Mouse (Mus musculus) hindbrain, embryonic 16.5 days (tissue): Measurements from ENCODE around the gene R3hdm2. TPM values are rescaled to one million over a fixed set of nuclear protein-coding genes. Genes with fewer than 3 reads are reported as not detected.

Source experiments
- ATAC-seq: fragments of 200-750 bp; cut with Nextera tagmentation; 2 replicates; pipeline ENCODE4 v1.8.0; 2017; ENCODE audit warnings: moderate TSS enrichment, moderate library complexity
- H3K27ac ChIP-seq: fragments of 300-500 bp; sonication (generic); 2 replicates; pipeline ENCODE4 v1.5.1; 2014; ENCODE audit warnings: low read depth, mild to moderate bottlenecking, control low read depth, low read length, moderate library complexity
- H3K27me3 ChIP-seq: fragments of 300-500 bp; sonication (generic); replicated peaks from 2 replicates; pipeline ENCODE4 v1.6.1; 2014; ENCODE audit warnings: low read length; ENCODE audit not compliant: control insufficient read depth, insufficient read depth
- H3K36me3 ChIP-seq: fragments of 300-500 bp; sonication (generic); 2 replicates; pipeline ENCODE4 v1.6.1; 2014; ENCODE audit warnings: mild to moderate bottlenecking, low read length, moderate library complexity, mixed read lengths; ENCODE audit not compliant: control insufficient read depth, insufficient read depth
- H3K4me1 ChIP-seq: fragments of 300-500 bp; sonication (generic); 2 replicates; pipeline ENCODE4 v1.6.1; 2014; ENCODE audit warnings: low read depth, low read length; ENCODE audit not compliant: control insufficient read depth, insufficient read depth
- H3K4me2 ChIP-seq: fragments of 300-500 bp; sonication (generic); 2 replicates; pipeline ENCODE4 v1.6.1; 2014; ENCODE audit warnings: mild to moderate bottlenecking, low read length, control low read depth, moderate library complexity
- H3K4me3 ChIP-seq: fragments of 300-500 bp; sonication (generic); 2 replicates; pipeline ENCODE4 v1.5.1; 2014; ENCODE audit warnings: mild to moderate bottlenecking, low read length, control low read depth, moderate library complexity
- H3K9ac ChIP-seq: fragments of 300-500 bp; sonication (generic); 2 replicates; pipeline ENCODE4 v1.6.1; 2014; ENCODE audit warnings: low read depth, mild to moderate bottlenecking, control low read depth, low read length, moderate library complexity
- H3K9me3 ChIP-seq: fragments of 300-500 bp; sonication (generic); 2 replicates; pipeline ENCODE4 v1.6.1; 2014; ENCODE audit warnings: mild to moderate bottlenecking, low read length, moderate library complexity; ENCODE audit not compliant: control insufficient read depth
- WGBS: fragments of 180-500 bp; shearing (Covaris S2); extraction: QIAGEN DNeasy Blood & Tissue Kit; methylation state at CpG from one replicate; pipeline ENCODE4 v1.1.7; 2014; 5-methylcytosine and 5-hydroxymethylcytosine counted together
- polyA plus RNA-seq: library from polyadenylated mRNA; unstranded; fragments of >200 nt; fragmentation: Nextera tagmentation; extraction: Ambion mirVana; gene quantifications from 2 replicates; pipeline ENCODE4 v1.2.1, GENCODE M21; 2015

R3hdm2 gene
- polyA plus RNA-seq, 1 experiment from 2014 or later, result 34.0 TPM

GRCm38 (mm10) chr10:127534929-127535384, 154.8 kb downstream of the R3hdm2 start:
- Histone ChIP-seq H3K27me3 (peaks cover 2% of the 10 kb centered on the region; the same call in 1 of the 2 replicates), H3K9ac (peak overlapping the region; percentile 81), H3K4me1 (peaks cover 53% of the 10 kb centered on the region), H3K4me3 (peak overlapping the region; percentile 69), H3K27ac (peak overlapping the region; percentile 75), H3K4me2 (peak overlapping the region; percentile 94), H3K36me3 (peaks cover 8% of the 10 kb centered on the region), H3K9me3 (no peaks in the 10 kb centered on the region)
- 2% methylated on average over 21 of the region's 30 CpGs for WGBS
- peak; percentile 22 for ATAC-seq

- H3K4me1 ChIP-seq, result peaks cover 42% of the 10 kb centered on the region
These were observed 156.6 kb downstream of the R3hdm2 start for GRCm38 (mm10) chr10:127536586-127537314.

GRCm38 (mm10) chr10:127537854-127538583, 157.9 kb downstream of the R3hdm2 start:
- Histone ChIP-seq H3K27ac (peak overlapping the region; percentile 58; the same call in 1 of the 2 replicates), H3K36me3 (peaks cover 29% of the 10 kb centered on the region), H3K4me1 (peaks cover 46% of the 10 kb centered on the region), H3K9me3 (no peaks in the 10 kb centered on the region), H3K4me2 (no peak overlapping the region), H3K9ac (peak overlapping the region; percentile 37), H3K4me3 (no peak overlapping the region), H3K27me3 (no peaks in the 10 kb centered on the region; the same call in 1 of the 2 replicates)
- WGBS, result 21% methylated on average over 7 of the region's 7 CpGs
- peak; percentile 37; the same call in 1 of the 2 replicates for ATAC-seq

More at GRCm38 (mm10) chr10:127536586-127537314, 156.6 kb downstream of the R3hdm2 start:
- H3K9ac ChIP-seq, result peak overlapping the region; percentile 13; the same call in 1 of the 2 replicates
- no peak overlapping the region for H3K4me3 ChIP-seq
- peak overlapping the region; percentile 51 for H3K27ac ChIP-seq
- H3K4me2 ChIP-seq, result peak overlapping the region; percentile 25
- 8% methylated on average over 8 of the region's 8 CpGs for WGBS
- ATAC-seq, result peak; percentile 26; the same call in 1 of the 2 replicates
- no peaks in the 10 kb centered on the region; the same call in 1 of the 2 replicates for H3K27me3 ChIP-seq
- peaks cover 19% of the 10 kb centered on the region for H3K36me3 ChIP-seq
- no peaks in the 10 kb centered on the region for H3K9me3 ChIP-seq

- ATAC-seq, result no peak
- Histone ChIP-seq H3K27ac (no peak overlapping the region), H3K9me3 (no peaks in the 10 kb centered on the region), H3K4me2 (no peak overlapping the region), H3K9ac (no peak overlapping the region), H3K4me1 (peaks cover 18% of the 10 kb centered on the region), H3K4me3 (no peak overlapping the region), H3K27me3 (no peaks in the 10 kb centered on the region), H3K36me3 (peaks cover 56% of the 10 kb centered on the region)
- WGBS, result 95% methylated on average over 8 of the region's 8 CpGs
These were observed 161.4 kb downstream of the R3hdm2 start for GRCm38 (mm10) chr10:127541510-127541909.

GRCm38 (mm10) chr10:127542084-127542483, 162.0 kb downstream of the R3hdm2 start:
- no peaks in the 10 kb centered on the region for H3K9me3 ChIP-seq
- H3K4me1 ChIP-seq, result peaks cover 12% of the 10 kb centered on the region
- H3K4me3 ChIP-seq, result no peak overlapping the region
- H3K36me3 ChIP-seq, result peaks cover 56% of the 10 kb centered on the region
- H3K4me2 ChIP-seq, result no peak overlapping the region
- 0 out of 2 replicates have a peak, but pooled peaks have one; percentile 13 for ATAC-seq
- H3K27ac ChIP-seq, result 0 out of 2 replicates have a peak overlapping the region, but pooled peaks have one; percentile 36
- no peaks in the 10 kb centered on the region for H3K27me3 ChIP-seq
- 48% methylated on average over 13 of the region's 13 CpGs for WGBS
- peak overlapping the region; percentile 14; the same call in 1 of the 2 replicates for H3K9ac ChIP-seq

- H3K4me1 ChIP-seq, result peaks cover 9% of the 10 kb centered on the region
- peak overlapping the region; percentile 36; the same call in 1 of the 2 replicates for H3K27ac ChIP-seq
- H3K4me2 ChIP-seq, result no peak overlapping the region
- ATAC-seq, result no peak
- no peak overlapping the region for H3K4me3 ChIP-seq
- H3K9ac ChIP-seq, result no peak overlapping the region; the same call in 1 of the 2 replicates
- no peaks in the 10 kb centered on the region for H3K27me3 ChIP-seq
- WGBS, result 21% methylated on average over 6 of the region's 6 CpGs
- peaks cover 58% of the 10 kb centered on the region for H3K36me3 ChIP-seq
- H3K9me3 ChIP-seq, result no peaks in the 10 kb centered on the region
These were observed 162.6 kb downstream of the R3hdm2 start for GRCm38 (mm10) chr10:127542720-127543119.

GRCm38 (mm10) chr10:127543916-127544315, 163.8 kb downstream of the R3hdm2 start:
- no peak overlapping the region for H3K4me2 ChIP-seq
- no peak overlapping the region for H3K4me3 ChIP-seq
- H3K4me1 ChIP-seq, result peaks cover 8% of the 10 kb centered on the region; the same call in 1 of the 2 replicates
- H3K27ac ChIP-seq, result no peak overlapping the region
- no peaks in the 10 kb centered on the region for H3K27me3 ChIP-seq
- H3K9me3 ChIP-seq, result no peaks in the 10 kb centered on the region
- H3K9ac ChIP-seq, result no peak overlapping the region
- ATAC-seq, result no peak
- peaks cover 66% of the 10 kb centered on the region for H3K36me3 ChIP-seq
- 79% methylated on average over 3 of the region's 3 CpGs for WGBS

- H3K4me1 ChIP-seq, result peaks cover 8% of the 10 kb centered on the region; the same call in 1 of the 2 replicates
- no peak overlapping the region for H3K27ac ChIP-seq
- no peak overlapping the region for H3K9ac ChIP-seq
- no peak overlapping the region for H3K4me2 ChIP-seq
- H3K9me3 ChIP-seq, result no peaks in the 10 kb centered on the region
- 93% methylated on average over 20 of the region's 20 CpGs for WGBS
- ATAC-seq, result no peak
- H3K27me3 ChIP-seq, result no peaks in the 10 kb centered on the region
- no peak overlapping the region for H3K4me3 ChIP-seq
- peaks cover 68% of the 10 kb centered on the region for H3K36me3 ChIP-seq
These were observed 164.2 kb downstream of the R3hdm2 start for GRCm38 (mm10) chr10:127544375-127544774.

GRCm38 (mm10) chr10:127546505-127546904, 166.4 kb downstream of the R3hdm2 start:
- Histone ChIP-seq H3K27ac (no peak overlapping the region), H3K36me3 (peaks cover 71% of the 10 kb centered on the region), H3K27me3 (no peaks in the 10 kb centered on the region), H3K4me2 (no peak overlapping the region), H3K9me3 (no peaks in the 10 kb centered on the region), H3K9ac (no peak overlapping the region), H3K4me1 (peaks cover 8% of the 10 kb centered on the region; the same call in 1 of the 2 replicates), H3K4me3 (no peak overlapping the region)
- 93% methylated on average over 7 of the region's 7 CpGs for WGBS
- ATAC-seq, result no peak
